Mouse (Mus musculus): Measurements from ENCODE around the gene Btbd35f25.
"Not testable (repeated sequence)": the region's sequence is repeated elsewhere in the genome, so short reads cannot be mapped to it uniquely, and the experiment has no call there.

Btbd35f25 gene

GRCm38 (mm10) chrX:31717056-31717455, at the start of gene Btbd35f25:
Gene Btbd35f25 (minus strand): TSS chrX:31717156.
- not testable (repeated sequence) for DNase-seq (ENCODE audit: low spot score in 2 of 2)

- no peak for DNase-seq (ENCODE audit: low spot score in 2 of 2)
Observed at GRCm38 (mm10) chrX:31766255-31766654, 49.3 kb upstream of the Btbd35f25 start.

GRCm38 (mm10) chrX:31764001-31764400, 47.0 kb upstream of the Btbd35f25 start:
- no peak for DNase-seq (ENCODE audit: low spot score in 2 of 2)

DNA sequence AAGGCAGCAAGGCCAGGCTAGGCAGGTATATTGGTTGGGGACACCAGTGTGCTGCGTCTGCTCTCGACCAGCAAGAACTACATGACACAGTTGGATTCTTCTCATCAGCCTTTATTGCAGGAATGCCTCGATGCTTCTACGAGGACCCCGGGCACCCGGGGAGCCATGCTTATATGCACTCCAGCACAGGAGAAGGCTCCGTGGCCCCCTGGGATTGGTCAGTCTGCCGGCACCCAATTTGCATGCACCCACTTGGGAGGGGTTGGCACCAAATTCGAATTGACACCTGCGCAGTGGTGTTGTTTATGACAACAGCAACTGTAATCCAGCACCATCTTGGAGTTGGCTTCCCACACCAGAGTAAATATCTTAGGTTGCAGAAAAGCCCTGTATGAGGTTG, 28.1 kb upstream of the Btbd35f25 start:
- no peak for DNase-seq (ENCODE audit: low spot score in 2 of 2)

DNA sequence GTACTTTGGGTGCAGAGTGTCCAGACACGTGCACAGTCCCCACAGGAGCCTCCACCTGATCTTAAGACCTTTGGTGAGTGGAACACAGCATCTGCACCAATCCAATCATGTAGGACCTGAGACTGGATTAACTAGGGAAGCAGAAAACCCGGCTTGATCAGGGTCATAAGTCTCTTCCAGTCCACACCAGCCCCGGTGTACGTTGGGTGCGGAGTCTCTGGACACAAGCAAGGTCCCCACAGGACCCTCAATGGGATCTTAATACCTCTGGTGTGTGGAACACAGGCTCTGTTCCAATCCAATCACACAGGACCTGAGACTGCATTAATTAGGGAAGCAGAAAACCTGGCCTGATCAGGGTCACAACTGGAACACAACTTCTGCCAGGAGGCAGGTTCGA, 20.0 kb upstream of the Btbd35f25 start:
- no peak for DNase-seq (ENCODE audit: low spot score in 2 of 2)

Data from spleen, postnatal 10 days (tissue).